Mouse (Mus musculus) embryonic facial prominence, embryonic 14.5 days (tissue): ENCODE data around the gene Cnga3. TPM values are rescaled to one million over a fixed set of nuclear protein-coding genes. Genes with fewer than 3 reads are reported as not detected.

Experiments
- ATAC-seq: fragments of 200-750 bp; cut with Nextera tagmentation; 2 replicates; pipeline ENCODE4 v1.8.0; 2017; ENCODE audit warnings: low read depth, moderate number of reproducible peaks, moderate TSS enrichment
- DNase-seq: peaks from one replicate; pipeline ENCODE4 v3.0.0-alpha.2; 2015; ENCODE audit warnings: low spot score
- H3K27ac ChIP-seq: fragments of 300-500 bp; sonication (generic); replicated peaks from 2 replicates; pipeline ENCODE4 v1.5.1; 2014; ENCODE audit warnings: low read depth, mild to moderate bottlenecking, low read length, moderate library complexity
- H3K27me3 ChIP-seq: fragments of 300-500 bp; sonication (generic); replicated peaks from 2 replicates; pipeline ENCODE4 v1.6.1; 2014; ENCODE audit warnings: low read length; ENCODE audit not compliant: control insufficient read depth, insufficient read depth
- H3K36me3 ChIP-seq: fragments of 300-500 bp; sonication (generic); 2 replicates; pipeline ENCODE4 v1.6.1; 2014; ENCODE audit warnings: low read length, mixed read lengths; ENCODE audit not compliant: control insufficient read depth, insufficient read depth
- H3K4me1 ChIP-seq: fragments of 300-500 bp; sonication (generic); 2 replicates; pipeline ENCODE4 v1.6.1; 2014; ENCODE audit warnings: antibody characterized with exemption, low read length; ENCODE audit not compliant: control insufficient read depth, insufficient read depth
- H3K4me2 ChIP-seq: fragments of 300-500 bp; sonication (generic); 2 replicates; pipeline ENCODE4 v1.6.1; 2014; ENCODE audit warnings: low read depth, mild to moderate bottlenecking, low read length, moderate library complexity, mixed read lengths
- H3K4me3 ChIP-seq: fragments of 300-500 bp; sonication (generic); 2 replicates; pipeline ENCODE4 v1.5.1; 2014; ENCODE audit warnings: low read depth, mild to moderate bottlenecking, low read length
- H3K9ac ChIP-seq: fragments of 300-500 bp; sonication (generic); 2 replicates; pipeline ENCODE4 v1.6.1; 2014; ENCODE audit warnings: low read depth, mild to moderate bottlenecking, low read length, moderate library complexity, mixed read lengths
- H3K9me3 ChIP-seq: fragments of 300-500 bp; sonication (generic); 2 replicates; pipeline ENCODE4 v1.6.1; 2016; ENCODE audit warnings: low read length; ENCODE audit not compliant: control insufficient read depth
- WGBS: fragments of 180-500 bp; shearing (Covaris S2); extraction: QIAGEN DNeasy Blood & Tissue Kit; methylation state at CpG from one replicate; pipeline ENCODE4 v1.1.7; 2014; 5-methylcytosine and 5-hydroxymethylcytosine counted together
- polyA plus RNA-seq: library from polyadenylated mRNA; unstranded; fragments of >200 nt; fragmentation: Nextera tagmentation; extraction: Ambion mirVana; gene quantifications from 2 replicates; pipeline ENCODE4 v1.2.1, GENCODE M21; 2014

Gene Cnga3
- polyA plus RNA-seq, 1 experiment from 2014 or later: 0.22 TPM

DNA sequence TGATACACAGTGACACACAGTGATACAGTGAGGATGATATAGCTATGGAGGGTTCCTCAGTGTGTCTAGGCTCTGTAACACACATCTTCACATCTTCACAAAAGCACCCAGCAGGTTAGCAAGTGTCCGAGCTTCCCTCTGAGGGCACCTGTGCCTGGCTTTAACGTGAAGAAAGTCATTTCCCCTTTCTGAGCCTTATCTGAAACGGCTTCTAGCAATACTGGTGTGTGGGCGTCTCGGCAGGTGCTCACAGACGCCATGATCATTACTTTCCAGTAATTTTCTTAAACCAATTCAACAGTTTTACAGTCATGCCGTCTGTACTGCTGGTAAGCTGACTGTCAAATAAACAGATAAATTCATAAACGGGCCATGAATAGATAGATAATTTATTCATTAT is 28.0 kb downstream of the Cnga3 start:
- Histone ChIP-seq H3K4me3 (no peak overlapping the region), H3K4me1 (0 out of 2 replicates have a peak, but pooled peaks cover 2% of the 10 kb centered on the region), H3K36me3 (no peaks in the 10 kb centered on the region), H3K4me2 (no peak overlapping the region), H3K9me3 (no peaks in the 10 kb centered on the region), H3K27me3 (no peaks in the 10 kb centered on the region), H3K27ac (no peak overlapping the region), H3K9ac (no peak overlapping the region)
- DNase-seq: no peak
- ATAC-seq: no peak
- WGBS: 76% methylated on average over 8 of the region's 8 CpGs

- no peaks in the 10 kb centered on the region for H3K27me3 ChIP-seq
- WGBS: 100% methylated on average over 1 of the region's 2 CpGs
- H3K9me3 ChIP-seq: no peaks in the 10 kb centered on the region
- ATAC-seq (no peak), DNase-seq (no peak)
- H3K4me2 ChIP-seq: no peak overlapping the region
- no peak overlapping the region for H3K27ac ChIP-seq
- H3K4me3 ChIP-seq: no peak overlapping the region
- H3K9ac ChIP-seq: no peak overlapping the region
- H3K4me1 ChIP-seq: peaks cover 6% of the 10 kb centered on the region; the same call in 1 of the 2 replicates
- no peaks in the 10 kb centered on the region for H3K36me3 ChIP-seq
These were observed 32.2 kb downstream of the Cnga3 start for GRCm38 (mm10) chr1:37246476-37246875.

- peak; percentile 77 for DNase-seq
- peak; percentile 68 for ATAC-seq
- Histone ChIP-seq H3K4me3 (no peak overlapping the region), H3K9me3 (no peaks in the 10 kb centered on the region), H3K4me1 (peaks cover 6% of the 10 kb centered on the region; the same call in 1 of the 2 replicates), H3K27me3 (no peaks in the 10 kb centered on the region), H3K9ac (no peak overlapping the region), H3K27ac (no peak overlapping the region), H3K36me3 (no peaks in the 10 kb centered on the region), H3K4me2 (no peak overlapping the region)
- 21% methylated on average over 2 of the region's 2 CpGs for WGBS
These were observed 34.2 kb downstream of the Cnga3 start for GRCm38 (mm10) chr1:37248406-37248805.

GRCm38 (mm10) chr1:37250643-37251310 is 36.5 kb downstream of the Cnga3 start:
- no peak overlapping the region for H3K4me3 ChIP-seq
- peak; percentile 87 for DNase-seq
- peaks cover 6% of the 10 kb centered on the region; the same call in 1 of the 2 replicates for H3K4me1 ChIP-seq
- H3K9ac ChIP-seq: no peak overlapping the region
- peak; percentile 60; the same call in 1 of the 2 replicates for ATAC-seq
- H3K27ac ChIP-seq: no peak overlapping the region
- 38% methylated on average over 5 of the region's 5 CpGs for WGBS
- no peaks in the 10 kb centered on the region for H3K27me3 ChIP-seq
- no peaks in the 10 kb centered on the region for H3K36me3 ChIP-seq
- H3K9me3 ChIP-seq: no peaks in the 10 kb centered on the region
- no peak overlapping the region for H3K4me2 ChIP-seq

- no peaks in the 10 kb centered on the region for H3K4me1 ChIP-seq
- no peaks in the 10 kb centered on the region for H3K27me3 ChIP-seq
- H3K27ac ChIP-seq: no peak overlapping the region
- ATAC-seq: no peak
- DNase-seq: no peak
- H3K9ac ChIP-seq: no peak overlapping the region
- H3K4me3 ChIP-seq: no peak overlapping the region
- 91% methylated on average over 2 of the region's 2 CpGs for WGBS
- no peaks in the 10 kb centered on the region for H3K36me3 ChIP-seq
- H3K4me2 ChIP-seq: no peak overlapping the region
- H3K9me3 ChIP-seq: no peaks in the 10 kb centered on the region
These were observed 44.2 kb downstream of the Cnga3 start for GRCm38 (mm10) chr1:37258443-37258842.

GRCm38 (mm10) chr1:37272464-37272863 is 58.2 kb downstream of the Cnga3 start:
- WGBS: 6% methylated on average over 7 of the region's 7 CpGs
- H3K4me3 ChIP-seq: no peak overlapping the region

DNA sequence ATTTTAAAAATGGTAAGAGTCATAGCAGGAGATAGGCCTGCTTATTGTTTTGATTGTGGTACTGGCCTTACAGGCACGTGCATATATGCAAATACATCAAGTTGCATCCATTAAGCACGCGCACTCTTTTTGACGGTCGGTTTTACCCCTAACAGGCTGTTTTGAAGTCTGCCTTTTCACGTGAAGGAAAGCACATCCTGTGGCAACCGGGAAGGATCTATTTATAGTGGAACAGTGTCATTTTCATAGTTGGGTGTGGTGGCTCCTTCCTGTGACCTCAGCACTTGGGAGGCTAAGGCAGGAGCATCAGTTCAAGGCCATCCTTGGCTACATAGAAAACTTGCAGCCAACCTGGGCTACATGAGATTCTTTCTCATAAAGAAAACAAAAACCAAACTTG is 72.3 kb downstream of the Cnga3 start:
- H3K9ac ChIP-seq: no peak overlapping the region
- DNase-seq (no peak), ATAC-seq (no peak)
- no peaks in the 10 kb centered on the region for H3K9me3 ChIP-seq
- no peak overlapping the region for H3K4me3 ChIP-seq
- 70% methylated on average over 7 of the region's 7 CpGs for WGBS
- H3K36me3 ChIP-seq: no peaks in the 10 kb centered on the region
- H3K27me3 ChIP-seq: no peaks in the 10 kb centered on the region
- no peaks in the 10 kb centered on the region for H3K4me1 ChIP-seq
- H3K27ac ChIP-seq: no peak overlapping the region
- H3K4me2 ChIP-seq: no peak overlapping the region

More at GRCm38 (mm10) chr1:37272464-37272863, 58.2 kb downstream of the Cnga3 start:
- Histone ChIP-seq H3K36me3 (no peaks in the 10 kb centered on the region), H3K27ac (no peak overlapping the region), H3K27me3 (no peaks in the 10 kb centered on the region), H3K9me3 (no peaks in the 10 kb centered on the region), H3K9ac (no peak overlapping the region), H3K4me2 (no peak overlapping the region), H3K4me1 (no peaks in the 10 kb centered on the region)
- ATAC-seq (peak; percentile 44; the same call in 1 of the 2 replicates), DNase-seq (peak; percentile 79)

GRCm38 (mm10) chr1:37287748-37288147 is 73.5 kb downstream of the Cnga3 start:
- no peak overlapping the region for H3K4me3 ChIP-seq
- no peaks in the 10 kb centered on the region for H3K9me3 ChIP-seq
- DNase-seq: no peak
- no peak overlapping the region for H3K9ac ChIP-seq
- no peaks in the 10 kb centered on the region for H3K36me3 ChIP-seq
- H3K4me1 ChIP-seq: no peaks in the 10 kb centered on the region
- H3K4me2 ChIP-seq: no peak overlapping the region
- WGBS: 78% methylated on average over 1 of the region's 1 CpGs
- ATAC-seq: no peak
- H3K27ac ChIP-seq: no peak overlapping the region
- H3K27me3 ChIP-seq: no peaks in the 10 kb centered on the region
